Comparison of ENCODE assay signal across 32 mouse cellular contexts in genomic region chr2:91300784-91301183, GRCm38 (mm10). TPM values are rescaled to one million over a fixed set of nuclear protein-coding genes. Genes with fewer than 3 reads are reported as not detected.
DNase-seq lines count a peak whose midpoint lies in the region; ATAC-seq and TF ChIP-seq lines count a peak whose summit lies in the region.
"Had no signal": no experiment of that assay in that cellular context is flagged by ENCODE, and none has a peak within 500 bp of the region (broad histone marks: within the 10 kb centered on the region; RNA-seq: fewer than 3 reads in every experiment).

No protein-coding gene starts in this region.

- no peaks in the 10 kb centered on the region for H3K27me3 ChIP-seq in forebrain, postnatal 0 days (ENCODE audit: insufficient read depth, low read length)
- no peaks in the 10 kb centered on the region for H3K27me3 ChIP-seq in forebrain, embryonic 14.5 days (replicated peaks; ENCODE audit: control insufficient read depth, insufficient read depth, low read length)
- H3K27me3 ChIP-seq in intestine, postnatal 0 days (replicated peaks; ENCODE audit: control insufficient read depth, insufficient read depth, low read length): no peaks in the 10 kb centered on the region
- no peaks in the 10 kb centered on the region for H3K27me3 ChIP-seq in intestine, embryonic 15.5 days (replicated peaks)
- H3K27me3 ChIP-seq in liver, postnatal 0 days (ENCODE audit: insufficient read depth, low read length): no peaks in the 10 kb centered on the region
- H3K27me3 ChIP-seq in liver, embryonic 11.5 days (replicated peaks; ENCODE audit: control insufficient read depth, insufficient read depth, low read length): no peaks in the 10 kb centered on the region
- H3K27me3 ChIP-seq in CH12.LX (replicated peaks): no peaks in the 10 kb centered on the region
- H3K27me3 ChIP-seq: embryonic facial prominence, embryonic 13.5 days; heart, embryonic 12.5 days; kidney, embryonic 15.5 days; lung, embryonic 15.5 days; midbrain, embryonic 13.5 days; neural tube, embryonic 15.5 days; Patski had no signal

- peak; percentile 5 for TF ChIP-seq RAD21 in CH12.LX (IDR thresholded peaks at IDR 0.05; ENCODE audit: low read depth, low read length)

- no peak for TF ChIP-seq EP300 in liver, postnatal 0 days (IDR thresholded peaks at IDR 0.05; ENCODE audit: low read depth)
- TF ChIP-seq EP300 in CH12.LX (IDR thresholded peaks at IDR 0.05; ENCODE audit: low read length): no peak

- 99% methylated on average over 2 of the region's 2 CpGs for WGBS in forebrain, postnatal 0 days
- WGBS in forebrain, embryonic 14.5 days: 95% methylated on average over 2 of the region's 2 CpGs
- 86% methylated on average over 2 of the region's 2 CpGs for WGBS in intestine, postnatal 0 days
- WGBS in intestine, embryonic 15.5 days: 83% methylated on average over 2 of the region's 2 CpGs
- WGBS in liver, postnatal 0 days (ENCODE audit: insufficient replicate concordance): 76% methylated on average over 2 of the region's 2 CpGs
- WGBS in liver, embryonic 11.5 days: 84% methylated on average over 2 of the region's 2 CpGs

- TF ChIP-seq POLR2A in CH12.LX (IDR thresholded peaks at IDR 0.05; ENCODE audit: low read depth, low read length): no peak

- no peaks in the 10 kb centered on the region for H3K4me1 ChIP-seq in forebrain, postnatal 0 days (ENCODE audit: insufficient read depth)
- no peaks in the 10 kb centered on the region for H3K4me1 ChIP-seq in forebrain, embryonic 14.5 days (ENCODE audit: control insufficient read depth, insufficient read depth, low read length)
- H3K4me1 ChIP-seq in intestine, postnatal 0 days (replicated peaks; ENCODE audit: control insufficient read depth, insufficient read depth, low read length): no peaks in the 10 kb centered on the region
- H3K4me1 ChIP-seq in intestine, embryonic 15.5 days (replicated peaks): no peaks in the 10 kb centered on the region
- no peaks in the 10 kb centered on the region for H3K4me1 ChIP-seq in liver, postnatal 0 days (ENCODE audit: insufficient read depth)
- no peaks in the 10 kb centered on the region for H3K4me1 ChIP-seq in liver, embryonic 11.5 days (replicated peaks; ENCODE audit: control insufficient read depth, insufficient read depth, low read length)
- peaks cover 2 to 11% of the 10 kb centered on the region in 2 experiments; a peak in 3 of 4 replicates for H3K4me1 ChIP-seq in CH12.LX (ENCODE audit: control insufficient read depth in 1 of 2, insufficient read depth in 2 of 2)
- H3K4me1 ChIP-seq: kidney, embryonic 15.5 days; midbrain, embryonic 13.5 days; neural tube, embryonic 15.5 days had no signal

- no peak overlapping the region for H3K9ac ChIP-seq in forebrain, postnatal 0 days
- no peak overlapping the region for H3K9ac ChIP-seq in forebrain, embryonic 14.5 days (ENCODE audit: low read length)
- H3K9ac ChIP-seq in intestine, postnatal 0 days (ENCODE audit: low read depth, low read length): no peak overlapping the region
- H3K9ac ChIP-seq in intestine, embryonic 15.5 days: no peak overlapping the region
- no peak overlapping the region for H3K9ac ChIP-seq in liver, postnatal 0 days (replicated peaks)
- no peak overlapping the region for H3K9ac ChIP-seq in liver, embryonic 11.5 days (ENCODE audit: low read depth, low read length)
- H3K9ac ChIP-seq in CH12.LX (ENCODE audit: insufficient read depth, low read depth): no peak overlapping the region
- H3K9ac ChIP-seq: embryonic facial prominence, embryonic 13.5 days; heart, embryonic 12.5 days; kidney, embryonic 15.5 days; lung, embryonic 15.5 days; midbrain, embryonic 13.5 days; neural tube, embryonic 15.5 days had no signal

- H3K27ac ChIP-seq in forebrain, postnatal 0 days (ENCODE audit: low read depth, low read length): no peak overlapping the region
- H3K27ac ChIP-seq in forebrain, embryonic 14.5 days (ENCODE audit: low read depth, low read length): no peak overlapping the region
- H3K27ac ChIP-seq in intestine, postnatal 0 days (ENCODE audit: low read depth, low read length): no peak overlapping the region
- no peak overlapping the region for H3K27ac ChIP-seq in intestine, embryonic 15.5 days
- no peak overlapping the region for H3K27ac ChIP-seq in liver, postnatal 0 days (ENCODE audit: low read depth)
- H3K27ac ChIP-seq in liver, embryonic 11.5 days (ENCODE audit: low read depth, low read length): no peak overlapping the region
- H3K27ac ChIP-seq in CH12.LX (ENCODE audit: insufficient read depth, low read depth): no peak overlapping the region
- H3K27ac ChIP-seq: embryonic facial prominence, embryonic 13.5 days; hindbrain, embryonic 10.5 days; kidney, embryonic 15.5 days; lung, embryonic 15.5 days; macrophage; midbrain, embryonic 13.5 days; neural tube, embryonic 15.5 days had no signal

- no peak for DNase-seq in forebrain, postnatal 0 days
- DNase-seq in forebrain, embryonic 14.5 days (ENCODE audit: low spot score): no peak
- DNase-seq in liver, postnatal 0 days: no peak
- DNase-seq in liver, embryonic 11.5 days (ENCODE audit: low spot score): no peak
- DNase-seq in CH12.LX (ENCODE audit: extremely low read depth): no peak
- DNase-seq in adrenal gland, postnatal 25 days: no peak
- DNase-seq: adrenal gland, postnatal 10 days; cerebellum, adult 18-20 months; cerebellum, postnatal 10 days; gastrocnemius, postnatal 14 days; heart, adult 11 months; heart, postnatal 10 days; kidney, postnatal 4 days; liver; retina, postnatal 1 day; right cerebral cortex, postnatal 14 days had no signal

- no peaks in the 10 kb centered on the region for H3K79me2 ChIP-seq in CH12.LX (replicated peaks; ENCODE audit: control insufficient read depth, extremely low read depth, insufficient read depth, poor library complexity, severe bottlenecking)

- H3K36me3 ChIP-seq in forebrain, postnatal 0 days (ENCODE audit: insufficient read depth): 0 out of 2 replicates have a peak, but pooled peaks cover 3% of the 10 kb centered on the region
- H3K36me3 ChIP-seq in forebrain, embryonic 14.5 days (ENCODE audit: control insufficient read depth, insufficient read depth, low read length): no peaks in the 10 kb centered on the region
- H3K36me3 ChIP-seq in intestine, postnatal 0 days (ENCODE audit: control insufficient read depth, insufficient read depth): no peaks in the 10 kb centered on the region
- H3K36me3 ChIP-seq in intestine, embryonic 15.5 days: no peaks in the 10 kb centered on the region
- H3K36me3 ChIP-seq in liver, postnatal 0 days (replicated peaks; ENCODE audit: insufficient read depth, low read length): no peaks in the 10 kb centered on the region
- H3K36me3 ChIP-seq in liver, embryonic 11.5 days (ENCODE audit: control insufficient read depth, insufficient read depth, low read length): no peaks in the 10 kb centered on the region
- no peaks in the 10 kb centered on the region for H3K36me3 ChIP-seq in CH12.LX (replicated peaks in 1 of 2; ENCODE audit: control insufficient read depth in 1 of 2, insufficient read depth in 1 of 2, low read length in 1 of 2)
- H3K36me3 ChIP-seq: G1E; heart, embryonic 12.5 days; kidney, embryonic 15.5 days; lung, embryonic 15.5 days had no signal

- no peak for ATAC-seq in forebrain, postnatal 0 days
- ATAC-seq in forebrain, embryonic 14.5 days: no peak
- ATAC-seq in intestine, postnatal 0 days: no peak
- ATAC-seq in intestine, embryonic 15.5 days: no peak
- ATAC-seq in liver, postnatal 0 days: no peak
- no peak for ATAC-seq in liver, embryonic 11.5 days (replicated peaks; ENCODE audit: low FRiP score)
- ATAC-seq: hindbrain, embryonic 16.5 days; intestine, embryonic 16.5 days; midbrain, embryonic 13.5 days; Patski had no signal

- peak; percentile 32 for TF ChIP-seq CTCF in forebrain, postnatal 0 days (IDR thresholded peaks at IDR 0.05; ENCODE audit: low read depth)
- peak; percentile 48 for TF ChIP-seq CTCF in intestine, postnatal 0 days (IDR thresholded peaks at IDR 0.05; ENCODE audit: low read depth)
- 0 out of 2 replicates have a peak, but pooled peaks have one; percentile 23 for TF ChIP-seq CTCF in liver, postnatal 0 days (IDR thresholded peaks at IDR 0.05; ENCODE audit: low read depth)
- TF ChIP-seq CTCF in CH12.LX (conservative IDR thresholded peaks at IDR 0.05 in 1 of 2, IDR thresholded peaks at IDR 0.05 in 1 of 2; ENCODE audit: low read depth in 2 of 2, low read length in 2 of 2): peak in 1 of 2 experiments; percentile 29; a peak in 2 of 4 replicates

- H3K9me3 ChIP-seq in forebrain, postnatal 0 days (ENCODE audit: low read length): no peaks in the 10 kb centered on the region
- H3K9me3 ChIP-seq in forebrain, embryonic 14.5 days (replicated peaks; ENCODE audit: control insufficient read depth, low read length): no peaks in the 10 kb centered on the region
- no peaks in the 10 kb centered on the region for H3K9me3 ChIP-seq in intestine, postnatal 0 days (ENCODE audit: control insufficient read depth)
- no peaks in the 10 kb centered on the region for H3K9me3 ChIP-seq in intestine, embryonic 15.5 days
- no peaks in the 10 kb centered on the region for H3K9me3 ChIP-seq in liver, postnatal 0 days (ENCODE audit: low read length)
- no peaks in the 10 kb centered on the region for H3K9me3 ChIP-seq in liver, embryonic 11.5 days (ENCODE audit: control insufficient read depth, low read length)
- no peaks in the 10 kb centered on the region for H3K9me3 ChIP-seq in CH12.LX (replicated peaks; ENCODE audit: low read length)
- H3K9me3 ChIP-seq: embryonic facial prominence, embryonic 13.5 days; G1E; heart, embryonic 12.5 days; hindbrain, embryonic 10.5 days; kidney, embryonic 15.5 days; lung, embryonic 15.5 days; midbrain, embryonic 13.5 days; neural tube, embryonic 15.5 days had no signal

- H3K4me3 ChIP-seq in forebrain, postnatal 0 days (ENCODE audit: low read depth, low read length): no peak overlapping the region
- H3K4me3 ChIP-seq in forebrain, embryonic 14.5 days (ENCODE audit: low read depth, low read length): no peak overlapping the region
- H3K4me3 ChIP-seq in intestine, postnatal 0 days (ENCODE audit: low read depth, low read length): no peak overlapping the region
- H3K4me3 ChIP-seq in intestine, embryonic 15.5 days (replicated peaks): no peak overlapping the region
- no peak overlapping the region for H3K4me3 ChIP-seq in liver, postnatal 0 days (ENCODE audit: low read depth, low read length)
- H3K4me3 ChIP-seq in liver, embryonic 11.5 days (ENCODE audit: low read depth, low read length): no peak overlapping the region
- no peak overlapping the region for H3K4me3 ChIP-seq in CH12.LX (replicated peaks in 1 of 3; ENCODE audit: low read depth in 2 of 3, low read length in 2 of 3, poor library complexity in 1 of 3)
- H3K4me3 ChIP-seq: embryonic facial prominence, embryonic 13.5 days; heart, embryonic 12.5 days; hindbrain, embryonic 10.5 days; kidney, embryonic 15.5 days; lung, embryonic 15.5 days; midbrain, embryonic 13.5 days; neural tube, embryonic 15.5 days had no signal

- in situ Hi-C loops in CH12.LX (cut with MboI; ENCODE audit: low pct_ligation_motif_present, low pct_unique_long_range_greater_than_20kb, low sequenced_read_pairs): no loop called here

- dilution Hi-C loops in CH12.LX (cut with MboI; ENCODE audit: extremely low pct_ligation_motif_present, extremely low pct_unique_long_range_greater_than_20kb, low sequenced_read_pairs): no loop called here

- no peak overlapping the region for H3K4me2 ChIP-seq in forebrain, postnatal 0 days (ENCODE audit: low read depth)
- H3K4me2 ChIP-seq in forebrain, embryonic 14.5 days (ENCODE audit: low read length): no peak overlapping the region
- no peak overlapping the region for H3K4me2 ChIP-seq in intestine, postnatal 0 days (replicated peaks; ENCODE audit: low read depth)
- H3K4me2 ChIP-seq in intestine, embryonic 15.5 days (replicated peaks): no peak overlapping the region
- H3K4me2 ChIP-seq in liver, postnatal 0 days (ENCODE audit: low read depth, low read length): no peak overlapping the region
- H3K4me2 ChIP-seq in liver, embryonic 11.5 days: no peak overlapping the region
- H3K4me2 ChIP-seq in CH12.LX (ENCODE audit: insufficient read depth, low read depth, poor library complexity, severe bottlenecking): no peak overlapping the region
- H3K4me2 ChIP-seq: embryonic facial prominence, embryonic 13.5 days; heart, embryonic 12.5 days; kidney, embryonic 15.5 days; lung, embryonic 15.5 days; midbrain, embryonic 13.5 days; neural tube, embryonic 15.5 days had no signal

RNA-seq across cellular contexts. Expression of gene Arfgap2, which starts 36.0 kb away (rescaled TPM):
- 44.0 and 59.9 TPM in 2 replicates for total RNA-seq in forebrain, postnatal 0 days (2014; rRNA removed)
- 49.0 and 52.8 TPM in 2 replicates for polyA plus RNA-seq in forebrain, postnatal 0 days (2015; fragmentation: Nextera tagmentation; extraction: Ambion mirVana)
- polyA plus RNA-seq in forebrain, embryonic 14.5 days (2014; fragmentation: Nextera tagmentation; extraction: Ambion mirVana): 72.9 and 76.4 TPM in 2 replicates
- polyA plus RNA-seq in intestine, postnatal 0 days (2015; fragmentation: Nextera tagmentation; extraction: Ambion mirVana): 37.6 and 39.0 TPM in 2 replicates
- 72.0 and 75.6 TPM in 2 replicates for polyA plus RNA-seq in intestine, embryonic 15.5 days (2015; fragmentation: Nextera tagmentation; extraction: Ambion mirVana)
- polyA plus RNA-seq in liver, postnatal 0 days (2015; fragmentation: Nextera tagmentation; extraction: Ambion mirVana): 64.2 and 65.1 TPM in 2 replicates
- 95.7 and 105 TPM in 2 replicates for polyA plus RNA-seq in liver, embryonic 11.5 days (2014; fragmentation: Nextera tagmentation; extraction: Ambion mirVana)
- total RNA-seq in CH12.LX (2012; rRNA removed): 57.0 and 71.6 TPM in 2 replicates
- total RNA-seq in CH12.LX (2014; rRNA removed): 48.3 and 55.1 TPM in 2 replicates
- polyA plus RNA-seq in CH12.LX (2012; ENCODE audit: insufficient read length, low read depth): 77.6 and 80.0 TPM in 2 replicates
- 107 and 108 TPM in 2 replicates for total RNA-seq in adrenal gland, postnatal 25 days (2021)

RNA-seq across cellular contexts. Expression of gene Pacsin3, which starts 45.0 kb away (rescaled TPM):
- total RNA-seq in forebrain, postnatal 0 days (2014; rRNA removed): 20.5 and 21.6 TPM in 2 replicates
- 18.6 and 22.8 TPM in 2 replicates for polyA plus RNA-seq in forebrain, postnatal 0 days (2015; fragmentation: Nextera tagmentation; extraction: Ambion mirVana)
- polyA plus RNA-seq in forebrain, embryonic 14.5 days (2014; fragmentation: Nextera tagmentation; extraction: Ambion mirVana): 16.9 and 19.1 TPM in 2 replicates
- polyA plus RNA-seq in intestine, postnatal 0 days (2015; fragmentation: Nextera tagmentation; extraction: Ambion mirVana): 6.5 and 7.3 TPM in 2 replicates
- polyA plus RNA-seq in intestine, embryonic 15.5 days (2015; fragmentation: Nextera tagmentation; extraction: Ambion mirVana): 21.3 and 22.3 TPM in 2 replicates
- polyA plus RNA-seq in liver, postnatal 0 days (2015; fragmentation: Nextera tagmentation; extraction: Ambion mirVana): 27.8 and 28.5 TPM in 2 replicates
- 15.6 and 16.1 TPM in 2 replicates for polyA plus RNA-seq in liver, embryonic 11.5 days (2014; fragmentation: Nextera tagmentation; extraction: Ambion mirVana)
- 5.3 and 9.1 TPM in 2 replicates for total RNA-seq in CH12.LX (2012; rRNA removed)
- total RNA-seq in CH12.LX (2014; rRNA removed): 1.2 and 1.5 TPM in 2 replicates
- polyA plus RNA-seq in CH12.LX (2012; ENCODE audit: insufficient read length, low read depth): 1.4 and 3.1 TPM in 2 replicates
- 134 and 152 TPM in 2 replicates for total RNA-seq in adrenal gland, postnatal 25 days (2021)
- total RNA-seq: common myeloid progenitor, adult 5-6 weeks; megakaryocyte-erythroid progenitor cell, adult 5-6 weeks had no signal
